Mouse (Mus musculus) brain, embryonic 14.5 days (tissue): ENCODE data around the gene Rnf157. TPM values are rescaled to one million over a fixed set of nuclear protein-coding genes. Genes with fewer than 3 reads are reported as not detected.

Experiments
- DNase-seq: peaks from one replicate; pipeline ENCODE4 v3.0.0-alpha.2; 2011; ENCODE audit warnings: low read depth
- CTCF ChIP-seq: fragments of 200-500 bp; IDR thresholded peaks from 2 replicates; pipeline ENCODE4 v1.5.1; 2012; ENCODE audit warnings: inconsistent platforms, mild to moderate bottlenecking, moderate library complexity, borderline replicate concordance; ENCODE audit not compliant: insufficient read depth, insufficient read length; ENCODE audit errors: extremely low read depth
- POLR2A ChIP-seq: fragments of 200-500 bp; IDR thresholded peaks from 2 replicates; pipeline ENCODE4 v1.6.1; 2012; ENCODE audit warnings: mild to moderate bottlenecking, inconsistent platforms, borderline replicate concordance; ENCODE audit not compliant: poor library complexity, insufficient read depth, insufficient read length, severe bottlenecking; ENCODE audit errors: extremely low read depth
- polyA plus RNA-seq: library from polyadenylated mRNA; depleted of rRNA; stranded (reverse); fragments of >200 nt; gene quantifications from 2 replicates; pipeline ENCODE4 v1.2.3, GENCODE M21; 2012

The Rnf157 gene
- polyA plus RNA-seq, 1 experiment, result 97.3 TPM

- no peak for TF ChIP-seq CTCF
- no peak for TF ChIP-seq POLR2A
- peak; percentile 49 for DNase-seq
These were observed 27.7 kb upstream of the Rnf157 start for GRCm38 (mm10) chr11:116440408-116441068.

- TF ChIP-seq CTCF, result no peak
- no peak for TF ChIP-seq POLR2A
These were observed 26.7 kb upstream of the Rnf157 start for GRCm38 (mm10) chr11:116439269-116440240.

GRCm38 (mm10) chr11:116437541-116437940 lies 24.7 kb upstream of the Rnf157 start:
- no peak for DNase-seq
- TF ChIP-seq CTCF (no peak), POLR2A (no peak)

More at GRCm38 (mm10) chr11:116439269-116440240, 26.7 kb upstream of the Rnf157 start:
- no peak for DNase-seq

- no peak for DNase-seq
- TF ChIP-seq POLR2A (no peak), CTCF (no peak)
These were observed 24.0 kb upstream of the Rnf157 start for GRCm38 (mm10) chr11:116436725-116437331.

GRCm38 (mm10) chr11:116435992-116436724 lies 23.3 kb upstream of the Rnf157 start:
- no peak for DNase-seq
- no peak for TF ChIP-seq CTCF
- no peak for TF ChIP-seq POLR2A

GRCm38 (mm10) chr11:116434967-116435752 lies 22.3 kb upstream of the Rnf157 start:
- peak; percentile 48 for DNase-seq

GRCm38 (mm10) chr11:116434287-116434966 lies 21.6 kb upstream of the Rnf157 start:
- no peak for TF ChIP-seq CTCF
- TF ChIP-seq POLR2A, result 0 out of 2 replicates have a peak, but pooled peaks have one; percentile 22

More at GRCm38 (mm10) chr11:116434967-116435752, 22.3 kb upstream of the Rnf157 start:
- no peak for TF ChIP-seq CTCF
- TF ChIP-seq POLR2A, result no peak

GRCm38 (mm10) chr11:116433356-116434286 lies 20.8 kb upstream of the Rnf157 start, which contains the start of gene Ubald2:
Ubald2 (plus strand) TSS chr11:116434094.
- TF ChIP-seq POLR2A (peak; percentile 87), CTCF (no peak)
- DNase-seq, result peak; percentile 100

More at GRCm38 (mm10) chr11:116434287-116434966, 21.6 kb upstream of the Rnf157 start:
- peak; percentile 70 for DNase-seq
